Mouse (Mus musculus): ENCODE measurements at regions not wholly inside any gene's neighbourhood (a gene's known extent, or its start where the extent isn't known, plus 50 kb on each side); places are given as distances from the start of the nearest gene placed in this dataset.

GRCm38 (mm10) chr12:118630373-118630772 is 215.8 kb upstream of the Sp8 start:
- TF ChIP-seq CTCF (IDR thresholded peaks at IDR 0.05; ENCODE audit: control insufficient read depth, insufficient read depth, insufficient read length) (no peak), MYOG (IDR thresholded peaks at IDR 0.05; ENCODE audit: control insufficient read depth, extremely low read depth, insufficient read length) (no peak), CEBPB (IDR thresholded peaks at IDR 0.05; ENCODE audit: low read depth) (no peak)
